Mouse (Mus musculus) ES-Bruce4 (cell line): ENCODE results near the gene Spg11.

Experiments used
- CTCF ChIP-seq: IDR thresholded peaks from one replicate; pipeline ENCODE4 v1.8.1; 2011; ENCODE audit warnings: low read depth, low read length
- POLR2A ChIP-seq: IDR thresholded peaks from one replicate; pipeline ENCODE4 v1.8.1; 2011; ENCODE audit warnings: low read length; ENCODE audit not compliant: insufficient read depth

GRCm38 (mm10) chr2:122158362-122158802, 40.2 kb upstream of the Spg11 start:
- TF ChIP-seq CTCF (no peak), POLR2A (no peak)
